Mouse (Mus musculus) cerebral cortex, adult 2 months (tissue): ENCODE measurements around the gene Otop2.

ENCODE experiments used
- WGBS: fragments of 180-500 bp; shearing (Covaris S2); methylation state at CpG from one replicate; pipeline ENCODE4 v1.1.7; 2018; 5-methylcytosine and 5-hydroxymethylcytosine counted together

The Otop2 gene

GRCm38 (mm10) chr11:115345515-115345914 is 38.6 kb downstream of the Otop2 start:
- 49% methylated on average over 7 of the region's 7 CpGs for WGBS

- WGBS = 69% methylated on average over 17 of the region's 17 CpGs
Observed at GRCm38 (mm10) chr11:115348681-115349248, 41.8 kb downstream of the Otop2 start.

- WGBS = 80% methylated on average over 4 of the region's 4 CpGs
Observed at GRCm38 (mm10) chr11:115349976-115350375, 43.0 kb downstream of the Otop2 start.

GRCm38 (mm10) chr11:115353375-115353774 is 46.4 kb downstream of the Otop2 start:
- WGBS = 93% methylated on average over 5 of the region's 5 CpGs

GRCm38 (mm10) chr11:115354183-115354582 is 47.2 kb downstream of the Otop2 start:
- 11% methylated on average over 8 of the region's 8 CpGs for WGBS

- 15% methylated on average over 5 of the region's 5 CpGs for WGBS
Observed at GRCm38 (mm10) chr11:115358468-115358867, 51.5 kb downstream of the Otop2 start.

GRCm38 (mm10) chr11:115359293-115359692 is 52.3 kb downstream of the Otop2 start:
- 34% methylated on average over 3 of the region's 3 CpGs for WGBS

GRCm38 (mm10) chr11:115359726-115360125 is 52.8 kb downstream of the Otop2 start:
- WGBS = 49% methylated on average over 6 of the region's 6 CpGs

- 73% methylated on average over 3 of the region's 3 CpGs for WGBS
Observed at GRCm38 (mm10) chr11:115364136-115364535, 57.2 kb downstream of the Otop2 start.

GRCm38 (mm10) chr11:115366039-115366705 is 59.2 kb downstream of the Otop2 start:
- 31% methylated on average over 7 of the region's 7 CpGs for WGBS

GRCm38 (mm10) chr11:115366706-115367394 is 59.9 kb downstream of the Otop2 start:
- WGBS = 2% methylated on average over 28 of the region's 28 CpGs

GRCm38 (mm10) chr11:115367395-115367944 is 60.5 kb downstream of the Otop2 start, which contains the start of gene Hid1:
Gene Hid1 (minus strand): TSS chr11:115367756.
- 1% methylated on average over 39 of the region's 39 CpGs for WGBS

- WGBS = 84% methylated on average over 7 of the region's 7 CpGs
Observed at GRCm38 (mm10) chr11:115370368-115370767, 63.4 kb downstream of the Otop2 start.

GRCm38 (mm10) chr11:115371354-115371753 is 64.4 kb downstream of the Otop2 start:
- 73% methylated on average over 8 of the region's 8 CpGs for WGBS

- 86% methylated on average over 1 of the region's 1 CpGs for WGBS
Observed at GRCm38 (mm10) chr11:115372015-115372414, 65.1 kb downstream of the Otop2 start.

GRCm38 (mm10) chr11:115372737-115373136 is 65.8 kb downstream of the Otop2 start:
- 62% methylated on average over 2 of the region's 2 CpGs for WGBS

GRCm38 (mm10) chr11:115373805-115374694 is 67.1 kb downstream of the Otop2 start:
- WGBS = under 1% methylated on average over 30 of the region's 30 CpGs

GRCm38 (mm10) chr11:115374695-115375425 is 67.9 kb downstream of the Otop2 start:
- 36% methylated on average over 12 of the region's 12 CpGs for WGBS

- 82% methylated on average over 7 of the region's 7 CpGs for WGBS
Observed at GRCm38 (mm10) chr11:115376722-115377121, 69.8 kb downstream of the Otop2 start.

GRCm38 (mm10) chr11:115377254-115377653 is 70.3 kb downstream of the Otop2 start:
- WGBS = 92% methylated on average over 4 of the region's 4 CpGs

GRCm38 (mm10) chr11:115377854-115378253 is 70.9 kb downstream of the Otop2 start:
- WGBS = 80% methylated on average over 7 of the region's 7 CpGs
